Mouse (Mus musculus) gastrocnemius, adult 2 months (tissue): ENCODE results near the gene Lhx4. TPM values are rescaled to one million over a fixed set of nuclear protein-coding genes. Genes with fewer than 3 reads are reported as not detected.
A peak's percentile ranks its signal among the peaks of the same experiment; 100 is the strongest.

ENCODE experiments used
- DNase-seq: peaks from one replicate; pipeline ENCODE4 v3.0.0; 2022
- H3K27ac ChIP-seq: fragments of 200-600 bp; 2 replicates; pipeline ENCODE4 v1.8.1; 2022; ENCODE audit warnings: mild to moderate bottlenecking
- H3K4me3 ChIP-seq: fragments of 200-600 bp; 2 replicates; pipeline ENCODE4 v1.8.1; 2022; ENCODE audit warnings: mild to moderate bottlenecking, moderate library complexity
- CTCF ChIP-seq: fragments of 200-600 bp; IDR thresholded peaks from 2 replicates; pipeline ENCODE4 v1.8.1; 2022; ENCODE audit warnings: antibody characterized with exemption, mild to moderate bottlenecking, moderate library complexity
- intact Hi-C: fragments of 180-260 bp; cut with DNase I; formaldehyde crosslinking; loops from one replicate; pipeline ENCODE4 v1.15.1; 2025
- total RNA-seq, 2 experiments: library from RNA; stranded (reverse); gene quantifications; 2 replicates each; pipeline ENCODE4 v1.2.3; 2021

Lhx4 gene
- total RNA-seq, 2 experiments from 2014 or later, result not detected

DNA sequence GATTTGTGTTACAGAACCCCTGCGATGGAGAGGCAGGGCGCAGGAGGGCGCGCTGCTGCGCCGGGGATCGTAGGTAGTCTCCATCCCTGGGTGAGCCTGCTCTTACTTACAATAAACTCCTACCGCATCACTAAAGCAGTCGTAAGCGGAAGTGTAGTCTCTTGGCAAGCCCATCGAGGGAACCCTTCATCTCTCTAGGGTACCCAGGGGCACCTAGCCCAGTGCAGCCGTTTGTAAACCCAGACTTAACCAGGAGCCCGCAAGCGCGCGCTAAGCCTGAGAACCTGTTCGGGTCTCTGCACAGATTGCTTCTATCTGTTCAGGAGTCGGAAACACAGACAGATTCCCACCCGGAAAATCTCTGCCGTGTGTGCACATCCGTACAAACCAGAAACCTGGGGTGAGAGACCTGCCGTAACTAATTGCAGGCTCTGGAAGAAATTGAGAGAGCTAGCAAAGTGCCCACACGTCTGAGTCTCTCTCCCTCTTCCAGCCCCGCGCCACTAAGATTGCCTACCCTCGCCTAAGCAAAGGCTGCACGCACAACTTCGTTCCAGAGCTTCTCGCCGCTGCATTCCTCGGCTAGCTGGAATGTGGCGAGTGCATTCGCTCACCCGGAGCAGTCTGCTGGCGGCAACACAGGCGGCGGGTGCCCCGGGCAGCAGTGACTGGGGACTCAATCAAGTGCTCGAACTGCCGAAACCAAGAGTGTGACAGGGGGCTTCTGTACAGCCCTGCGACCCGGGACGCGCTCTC lies 10.7 kb downstream of the Lhx4 start:
- intact Hi-C loops, result no loop called here
- peak; percentile 29 for DNase-seq
- Histone ChIP-seq H3K4me3 (peak overlapping the region; percentile 71), H3K27ac (no peak overlapping the region)
- no peak for TF ChIP-seq CTCF

DNA sequence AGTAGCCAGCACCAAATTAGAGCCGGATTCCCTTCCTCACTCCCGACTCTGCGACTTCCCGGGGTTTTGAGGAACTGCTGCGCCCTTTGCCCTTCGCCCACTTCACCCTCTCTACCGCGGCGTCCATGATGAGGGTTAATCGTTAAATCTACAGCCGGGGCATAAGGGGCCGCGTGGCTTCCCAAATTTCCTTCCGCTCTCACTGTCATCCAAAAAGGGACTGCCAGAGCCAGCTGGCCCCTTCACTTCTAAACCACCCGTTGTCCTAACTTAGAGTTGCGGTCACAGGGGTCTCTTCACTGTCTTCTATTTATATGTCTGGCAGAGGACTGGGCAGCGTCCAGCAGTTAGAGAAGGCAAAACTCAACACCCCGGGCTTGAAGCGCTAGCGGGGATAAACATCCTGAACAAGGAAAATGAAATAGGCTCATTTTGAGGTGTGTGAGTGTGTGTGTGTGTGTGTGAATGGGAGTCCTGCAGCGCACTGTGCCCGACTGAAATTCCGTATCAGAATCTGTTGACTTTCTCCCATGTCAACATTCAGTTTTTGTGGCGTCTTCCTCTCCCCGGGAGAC lies 13.6 kb downstream of the Lhx4 start:
- no peak for TF ChIP-seq CTCF
- H3K27ac ChIP-seq, result no peak overlapping the region
- intact Hi-C loops, result no loop called here
- H3K4me3 ChIP-seq, result peak overlapping the region; percentile 43
- DNase-seq, result no peak

DNA sequence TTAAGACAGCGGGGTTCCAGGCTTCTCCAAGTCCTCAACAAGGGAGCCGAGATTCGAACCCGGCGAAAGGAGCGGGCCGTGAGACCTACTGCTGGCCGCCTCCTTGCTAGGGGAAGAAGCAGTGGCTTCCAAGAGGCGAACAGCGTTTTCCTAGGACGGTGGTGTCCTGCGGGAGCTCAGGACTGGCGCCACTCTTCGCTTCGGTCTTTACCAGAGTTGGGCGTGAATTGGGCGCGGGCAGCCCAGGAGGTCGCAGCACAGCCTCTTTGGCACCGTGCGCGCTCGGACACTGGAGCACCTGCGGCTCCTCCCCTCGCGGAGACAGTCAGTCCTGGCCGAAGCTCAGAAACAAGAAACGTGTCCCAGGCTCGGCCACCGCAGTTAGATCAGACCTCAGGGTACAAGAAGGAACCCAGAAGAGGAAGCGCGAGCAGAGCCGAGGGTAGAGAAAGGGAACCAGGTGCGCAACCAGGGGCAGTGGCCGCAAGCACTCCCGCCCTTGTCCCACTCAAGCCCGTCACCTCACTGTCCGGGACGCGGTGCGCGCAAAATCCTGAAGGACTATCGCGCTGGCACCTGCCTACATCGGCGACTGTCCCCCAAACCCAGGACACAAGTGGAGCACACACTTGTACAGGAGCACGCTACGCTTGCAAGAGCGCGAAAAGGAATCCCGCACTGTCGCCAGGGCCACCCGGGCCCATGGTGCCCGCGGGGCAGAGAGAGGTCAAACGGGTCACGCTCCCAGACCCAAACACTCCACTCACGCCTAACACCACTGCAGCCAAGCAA lies 14.3 kb downstream of the Lhx4 start:
- no peak for DNase-seq
- TF ChIP-seq CTCF, result no peak
- intact Hi-C loops, result no loop called here
- H3K4me3 ChIP-seq, result peak overlapping the region; percentile 43
- H3K27ac ChIP-seq, result no peak overlapping the region

DNA sequence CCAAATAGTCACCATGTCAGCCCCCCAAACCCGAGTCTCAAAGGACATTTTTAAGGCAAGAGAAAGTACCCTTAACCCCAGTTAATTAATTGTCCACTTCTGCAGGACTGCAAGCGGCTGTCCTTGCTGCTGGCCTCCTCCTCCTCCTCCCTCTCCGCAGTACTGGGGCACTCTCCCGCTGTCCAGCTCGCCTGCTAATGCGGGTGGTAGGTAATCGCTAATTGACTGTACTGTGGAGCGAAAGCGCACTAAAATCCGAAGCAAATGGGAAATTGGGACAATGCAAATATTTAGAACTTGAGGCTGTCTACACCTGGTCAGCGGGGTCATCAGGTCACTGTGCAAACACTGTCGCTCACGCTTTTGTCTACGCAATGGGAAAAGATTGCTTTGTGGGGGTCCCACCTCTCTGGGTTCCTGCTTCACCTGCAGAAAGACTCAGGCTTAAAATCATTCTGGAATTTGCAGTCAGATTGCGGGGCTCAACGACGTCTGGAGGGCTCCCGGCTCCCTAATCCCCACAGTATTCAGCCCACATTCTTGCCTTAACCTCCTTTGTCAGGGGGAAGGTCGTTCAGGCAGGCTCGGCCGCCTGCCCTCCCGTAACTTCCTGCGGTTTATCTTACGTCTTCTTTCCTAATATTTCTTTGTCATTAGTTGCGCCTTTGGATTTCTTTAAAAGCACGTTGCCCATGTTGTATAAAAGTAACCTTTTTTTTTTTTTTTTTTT lies 15.2 kb downstream of the Lhx4 start:
- no peak for DNase-seq
- TF ChIP-seq CTCF, result no peak
- intact Hi-C loops, result no loop called here
- H3K4me3 ChIP-seq, result no peak overlapping the region
- H3K27ac ChIP-seq, result no peak overlapping the region

DNA sequence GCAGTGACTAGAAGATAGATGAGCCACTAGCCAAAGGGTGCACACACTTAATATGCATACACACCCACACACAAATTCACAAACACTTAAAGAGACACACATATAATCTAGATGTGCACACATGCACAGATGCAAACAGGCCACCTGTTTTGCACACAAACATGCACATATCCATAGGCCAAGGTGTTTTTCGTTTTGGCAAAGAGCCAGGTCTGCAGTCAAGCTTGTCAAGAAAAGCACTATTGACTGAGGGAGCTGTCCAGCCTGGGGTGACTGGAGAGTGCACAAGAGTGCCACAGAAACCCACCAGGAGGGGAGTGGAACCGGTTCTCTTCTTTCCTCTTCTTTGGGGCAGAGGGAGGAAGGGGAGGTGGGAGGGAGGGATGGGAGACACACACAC lies 20.3 kb downstream of the Lhx4 start:
- TF ChIP-seq CTCF, result no peak
- intact Hi-C loops, result no loop called here
- DNase-seq, result no peak
- no peak overlapping the region for H3K27ac ChIP-seq
- H3K4me3 ChIP-seq, result no peak overlapping the region

DNA sequence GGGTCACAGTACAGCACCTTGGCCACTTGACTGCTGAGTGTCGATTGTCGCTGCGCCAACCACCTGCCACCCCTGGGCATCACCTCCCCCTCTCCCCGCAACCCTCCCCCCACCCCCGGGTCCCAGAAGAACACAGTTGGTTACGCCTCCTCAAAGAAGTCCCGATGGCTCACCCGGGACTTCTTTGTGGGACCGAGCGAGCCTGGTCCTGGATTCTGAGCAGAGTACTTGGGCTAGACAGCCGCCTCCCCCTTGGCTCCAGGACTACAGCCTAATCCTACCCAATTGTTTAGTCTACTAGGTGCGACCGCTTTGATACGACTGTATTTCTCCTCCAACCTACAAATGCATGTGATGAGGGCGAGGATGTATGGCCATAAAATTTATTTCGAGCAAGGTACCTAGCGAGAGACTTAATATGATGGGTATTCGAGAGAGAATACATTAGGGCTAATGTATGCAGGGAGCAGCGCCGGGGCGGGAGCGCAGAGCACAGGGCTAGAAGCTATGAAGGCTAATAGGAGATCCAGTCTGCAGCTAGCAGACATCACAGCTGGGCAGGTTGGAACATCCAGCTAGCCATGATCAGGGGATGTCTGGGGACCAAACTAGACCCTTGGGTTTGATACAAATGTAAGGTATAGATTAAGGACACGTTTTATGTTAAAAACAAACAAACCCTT lies 22.2 kb downstream of the Lhx4 start:
- no peak overlapping the region for H3K27ac ChIP-seq
- no peak for DNase-seq
- no peak overlapping the region for H3K4me3 ChIP-seq
- no peak for TF ChIP-seq CTCF
- intact Hi-C loops, result no loop called here

DNA sequence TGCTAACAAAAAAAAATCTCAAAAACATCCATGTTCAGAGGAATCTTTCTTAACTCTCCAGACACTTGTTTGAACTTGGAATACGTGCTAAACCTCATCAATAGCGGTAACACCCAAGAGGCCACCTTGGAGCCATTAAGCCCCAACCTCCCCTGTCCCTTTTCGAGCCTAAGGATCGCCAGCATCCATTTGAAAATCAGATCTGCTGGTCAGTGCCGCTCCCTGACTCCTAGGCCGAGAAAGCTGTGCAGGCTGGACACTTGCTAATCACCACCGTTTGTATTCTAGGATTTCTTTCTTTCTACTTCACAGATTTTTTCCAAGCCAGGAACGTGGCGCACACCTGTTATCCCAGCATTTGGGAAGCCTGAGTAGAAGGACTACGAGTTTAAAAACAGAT lies 23.7 kb downstream of the Lhx4 start:
- no peak overlapping the region for H3K27ac ChIP-seq
- DNase-seq, result no peak
- intact Hi-C loops, result no loop called here
- H3K4me3 ChIP-seq, result no peak overlapping the region
- TF ChIP-seq CTCF, result no peak

DNA sequence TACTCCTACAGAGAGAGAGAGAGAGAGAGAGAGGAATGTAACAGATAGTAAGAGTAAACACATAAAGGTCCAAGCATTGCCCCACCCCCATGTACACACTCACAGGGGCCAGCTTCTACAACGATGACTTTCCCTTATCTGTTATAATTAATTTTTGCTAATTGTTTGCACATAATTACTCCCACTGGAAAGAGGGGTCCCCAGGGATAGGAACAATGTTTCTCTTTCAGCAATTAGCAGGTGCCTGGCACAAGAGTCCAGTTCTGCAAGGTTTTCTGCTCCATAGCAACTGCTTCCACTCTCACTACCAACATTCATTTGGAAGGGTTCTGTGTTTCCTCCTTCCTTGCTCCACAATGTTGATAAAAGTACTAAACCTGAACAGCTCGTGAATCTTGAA lies 25.6 kb downstream of the Lhx4 start:
- H3K4me3 ChIP-seq, result no peak overlapping the region
- DNase-seq, result no peak
- intact Hi-C loops, result no loop called here
- no peak overlapping the region for H3K27ac ChIP-seq
- no peak for TF ChIP-seq CTCF

DNA sequence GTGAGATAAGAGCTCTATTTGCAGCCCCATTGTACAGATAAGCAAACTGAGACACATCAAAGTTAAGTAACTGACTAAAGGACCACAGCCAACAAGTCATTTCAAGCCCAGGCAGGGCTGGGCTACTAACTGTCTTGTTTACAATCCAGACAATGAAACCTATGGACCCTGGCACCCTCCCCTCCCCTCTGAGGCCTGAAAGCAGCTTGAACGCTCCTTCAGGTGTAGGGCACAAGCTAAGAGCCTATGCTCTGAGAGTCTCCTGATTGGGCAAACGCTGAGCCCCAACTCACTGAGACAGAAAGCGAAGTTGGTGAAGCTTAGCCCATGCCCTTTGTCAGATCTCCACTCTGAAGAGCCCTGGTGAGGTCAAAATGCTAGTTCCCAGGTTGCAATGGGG lies 27.2 kb downstream of the Lhx4 start:
- no peak for TF ChIP-seq CTCF
- no peak overlapping the region for H3K4me3 ChIP-seq
- no peak overlapping the region for H3K27ac ChIP-seq
- intact Hi-C loops, result no loop called here
- DNase-seq, result no peak

DNA sequence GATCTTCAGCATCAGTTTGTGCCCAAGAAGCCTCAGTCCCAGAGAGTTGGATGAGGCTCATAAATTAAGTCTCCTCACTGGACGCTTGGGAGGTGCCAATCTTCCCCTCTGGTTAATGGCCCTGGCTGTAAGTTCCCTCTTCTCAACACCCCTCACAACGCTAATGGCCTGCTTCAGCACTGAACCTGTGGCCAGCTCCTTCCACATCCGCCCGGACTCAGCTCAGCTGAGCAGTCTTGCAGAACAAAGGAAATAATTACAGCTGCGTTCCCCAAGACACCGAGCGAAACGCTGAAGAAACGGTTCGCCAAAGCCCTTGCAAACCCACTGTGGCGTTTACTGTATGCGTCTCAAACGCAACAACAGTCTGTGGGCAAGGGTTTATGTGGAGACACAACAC lies 29.3 kb downstream of the Lhx4 start:
- intact Hi-C loops, result no loop called here
- DNase-seq, result no peak
- H3K27ac ChIP-seq, result no peak overlapping the region
- H3K4me3 ChIP-seq, result no peak overlapping the region
- no peak for TF ChIP-seq CTCF

DNA sequence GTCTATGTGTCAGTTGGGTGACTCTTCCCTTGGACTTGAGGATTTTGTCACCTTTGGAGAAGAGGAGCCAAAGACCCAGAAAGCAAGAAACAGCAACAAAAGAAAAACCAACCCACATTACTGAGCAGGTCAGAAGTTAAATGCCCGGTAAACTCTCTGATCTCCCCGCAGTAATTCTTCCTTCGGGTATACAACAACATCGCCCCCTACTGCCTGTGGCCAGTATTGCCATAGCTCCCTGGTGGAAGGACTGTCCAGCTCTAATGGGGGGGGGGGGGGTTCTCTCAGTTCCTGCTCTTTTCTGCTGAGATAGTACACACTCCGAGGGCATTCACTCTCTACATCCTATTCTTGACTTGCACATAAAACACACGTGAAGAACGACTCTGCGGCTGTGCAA lies 30.0 kb downstream of the Lhx4 start:
- Histone ChIP-seq H3K27ac (no peak overlapping the region), H3K4me3 (no peak overlapping the region)
- TF ChIP-seq CTCF, result peak; percentile 67
- intact Hi-C loops, result loop anchor here (1.0 kb wide), 1 partner anchor 146 kb away; no protein-coding TSS in a partner anchor
- peak; percentile 72 for DNase-seq

DNA sequence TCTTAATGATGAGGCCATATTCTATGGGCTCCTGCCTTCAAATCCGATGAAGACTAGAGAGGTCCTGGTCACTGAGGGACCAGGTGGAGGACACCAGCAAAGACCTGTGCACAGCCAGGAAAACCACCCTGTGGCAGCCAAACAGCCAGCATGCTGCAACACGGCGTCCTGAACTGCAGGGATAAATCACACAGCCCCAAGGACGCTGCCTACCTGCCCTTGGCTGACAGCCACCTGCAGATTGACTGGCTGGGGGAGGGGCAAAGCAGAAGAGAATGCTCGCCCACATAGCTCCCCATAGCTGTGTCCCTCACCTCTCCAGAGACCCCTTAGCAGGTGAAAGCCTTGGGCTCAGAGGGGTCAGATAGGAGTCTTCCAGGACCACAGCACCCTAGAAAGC lies 31.5 kb downstream of the Lhx4 start:
- no peak for TF ChIP-seq CTCF
- Histone ChIP-seq H3K27ac (no peak overlapping the region), H3K4me3 (no peak overlapping the region)
- DNase-seq, result no peak
- intact Hi-C loops, result no loop called here

DNA sequence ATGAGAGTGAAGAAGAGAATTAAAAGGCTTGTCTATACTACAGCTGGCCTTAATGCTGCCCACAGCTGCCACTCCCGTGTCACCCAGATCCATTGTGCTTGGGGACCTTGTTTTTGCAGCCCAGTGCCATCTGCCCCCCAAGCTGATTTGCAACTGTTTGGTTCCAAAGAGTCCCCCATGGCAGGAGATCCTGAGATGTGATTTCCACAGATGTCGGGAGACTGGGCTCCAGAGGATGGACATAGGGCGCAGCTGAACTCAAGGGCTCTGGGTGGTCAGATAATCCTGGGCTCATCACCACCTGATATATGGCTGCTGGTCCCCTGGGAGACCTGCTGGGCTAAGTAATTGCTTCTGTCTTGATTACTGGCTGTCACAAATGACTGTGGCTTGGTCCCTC lies 32.6 kb downstream of the Lhx4 start:
- TF ChIP-seq CTCF, result no peak
- intact Hi-C loops, result no loop called here
- Histone ChIP-seq H3K4me3 (no peak overlapping the region), H3K27ac (no peak overlapping the region)
- DNase-seq, result no peak
